Mouse (Mus musculus) limb, embryonic 13.5 days (tissue): ENCODE measurements around the gene Disp1. TPM values are rescaled to one million over a fixed set of nuclear protein-coding genes. Genes with fewer than 3 reads are reported as not detected.

Experiments
- ATAC-seq: fragments of 200-750 bp; cut with Nextera tagmentation; 2 replicates; pipeline ENCODE4 v1.8.0; 2017; ENCODE audit warnings: low read depth, moderate number of reproducible peaks, moderate TSS enrichment; ENCODE audit not compliant: low FRiP score
- H3K27ac ChIP-seq: fragments of 300-500 bp; sonication (generic); 2 replicates; pipeline ENCODE4 v1.5.1; 2015; ENCODE audit warnings: inconsistent platforms, mild to moderate bottlenecking, moderate library complexity
- H3K27me3 ChIP-seq: fragments of 300-500 bp; sonication (generic); 2 replicates; pipeline ENCODE4 v1.6.1; 2015; ENCODE audit warnings: mild to moderate bottlenecking, inconsistent platforms
- H3K36me3 ChIP-seq: fragments of 300-500 bp; sonication (generic); 2 replicates; pipeline ENCODE4 v1.6.1; 2015; ENCODE audit warnings: inconsistent platforms, mild to moderate bottlenecking, moderate library complexity
- H3K4me1 ChIP-seq: fragments of 300-500 bp; sonication (generic); 2 replicates; pipeline ENCODE4 v1.6.1; 2015; ENCODE audit warnings: inconsistent platforms
- H3K4me2 ChIP-seq: fragments of 300-500 bp; sonication (generic); replicated peaks from 2 replicates; pipeline ENCODE4 v1.6.1; 2015; ENCODE audit warnings: inconsistent platforms, mild to moderate bottlenecking, moderate library complexity
- H3K4me3 ChIP-seq: fragments of 300-500 bp; sonication (generic); 2 replicates; pipeline ENCODE4 v1.5.1; 2015; ENCODE audit warnings: moderate library complexity, mild to moderate bottlenecking, inconsistent platforms
- H3K9ac ChIP-seq: fragments of 300-500 bp; sonication (generic); 2 replicates; pipeline ENCODE4 v1.6.1; 2015; ENCODE audit warnings: mild to moderate bottlenecking, inconsistent platforms
- H3K9me3 ChIP-seq: fragments of 300-500 bp; sonication (generic); 2 replicates; pipeline ENCODE4 v1.6.1; 2016; ENCODE audit warnings: inconsistent platforms
- WGBS: fragments of 180-500 bp; shearing (Covaris S2); methylation state at CpG from one replicate; pipeline ENCODE4 v1.1.7; 2015; 5-methylcytosine and 5-hydroxymethylcytosine counted together
- polyA plus RNA-seq: library from polyadenylated mRNA; unstranded; fragments of >200 nt; fragmentation: Nextera tagmentation; extraction: Ambion mirVana; gene quantifications from 2 replicates; pipeline ENCODE4 v1.2.1, GENCODE M21; 2015

The Disp1 gene
- polyA plus RNA-seq, 1 experiment from 2014 or later: 34.0 TPM

GRCm38 (mm10) chr1:183179316-183179715 lies 42.0 kb downstream of the Disp1 start:
- Histone ChIP-seq H3K4me2 (no peak overlapping the region), H3K9ac (no peak overlapping the region), H3K9me3 (no peaks in the 10 kb centered on the region), H3K4me3 (no peak overlapping the region), H3K27ac (no peak overlapping the region), H3K4me1 (peaks cover 40% of the 10 kb centered on the region), H3K27me3 (no peaks in the 10 kb centered on the region), H3K36me3 (0 out of 2 replicates have a peak, but pooled peaks cover 3% of the 10 kb centered on the region)
- no peak for ATAC-seq
- WGBS: 90% methylated on average over 5 of the region's 5 CpGs

- no peak overlapping the region for H3K4me3 ChIP-seq
- 87% methylated on average over 8 of the region's 8 CpGs for WGBS
- H3K27ac ChIP-seq: no peak overlapping the region
- H3K4me1 ChIP-seq: peaks cover 19% of the 10 kb centered on the region
- no peaks in the 10 kb centered on the region for H3K36me3 ChIP-seq
- no peak overlapping the region for H3K4me2 ChIP-seq
- no peak for ATAC-seq
- H3K9ac ChIP-seq: no peak overlapping the region
- no peaks in the 10 kb centered on the region for H3K9me3 ChIP-seq
- no peaks in the 10 kb centered on the region for H3K27me3 ChIP-seq
These were observed 46.1 kb downstream of the Disp1 start for GRCm38 (mm10) chr1:183175236-183175635.

GRCm38 (mm10) chr1:183171095-183171494 lies 50.2 kb downstream of the Disp1 start:
- Histone ChIP-seq H3K4me1 (peaks cover 34% of the 10 kb centered on the region), H3K4me3 (no peak overlapping the region), H3K27me3 (no peaks in the 10 kb centered on the region), H3K4me2 (no peak overlapping the region), H3K9ac (no peak overlapping the region), H3K9me3 (no peaks in the 10 kb centered on the region), H3K27ac (no peak overlapping the region), H3K36me3 (peaks cover 4% of the 10 kb centered on the region)
- ATAC-seq: no peak
- 72% methylated on average over 5 of the region's 5 CpGs for WGBS

GRCm38 (mm10) chr1:183168465-183168864 lies 52.9 kb downstream of the Disp1 start:
- no peak overlapping the region for H3K4me3 ChIP-seq
- peak overlapping the region; percentile 74 for H3K27ac ChIP-seq
- ATAC-seq: peak; percentile 55; the same call in 1 of the 2 replicates
- peaks cover 12% of the 10 kb centered on the region for H3K36me3 ChIP-seq
- 17% methylated on average over 6 of the region's 6 CpGs for WGBS
- H3K9ac ChIP-seq: no peak overlapping the region
- no peaks in the 10 kb centered on the region for H3K27me3 ChIP-seq
- no peak overlapping the region for H3K4me2 ChIP-seq
- peaks cover 54% of the 10 kb centered on the region for H3K4me1 ChIP-seq
- H3K9me3 ChIP-seq: no peaks in the 10 kb centered on the region

DNA sequence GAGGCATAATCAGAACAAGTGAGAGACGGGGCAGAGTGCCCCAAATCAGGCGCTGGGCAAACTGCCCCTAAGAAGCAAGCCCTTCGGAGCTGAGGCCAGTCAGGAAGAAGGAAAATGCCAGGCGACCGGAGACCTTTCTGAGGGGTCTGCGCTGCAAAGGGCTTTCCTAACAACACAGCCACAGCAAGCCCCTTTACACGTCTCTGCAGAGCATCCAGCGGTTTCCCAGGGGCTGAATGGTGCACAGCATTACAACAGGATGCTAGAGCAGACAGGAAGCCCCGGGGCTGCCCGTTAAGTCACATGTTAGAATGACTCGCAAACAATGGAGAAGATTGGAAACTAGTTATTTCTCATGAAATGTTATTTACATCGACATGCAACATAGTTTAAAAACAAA lies 53.5 kb downstream of the Disp1 start:
- WGBS: 37% methylated on average over 12 of the region's 12 CpGs
- Histone ChIP-seq H3K9ac (0 out of 2 replicates have a peak overlapping the region, but pooled peaks have one; percentile 48), H3K4me2 (no peak overlapping the region), H3K4me1 (peaks cover 60% of the 10 kb centered on the region), H3K4me3 (no peak overlapping the region), H3K27me3 (no peaks in the 10 kb centered on the region), H3K9me3 (no peaks in the 10 kb centered on the region), H3K27ac (peak overlapping the region; percentile 74), H3K36me3 (peaks cover 12% of the 10 kb centered on the region)
- ATAC-seq: no peak

DNA sequence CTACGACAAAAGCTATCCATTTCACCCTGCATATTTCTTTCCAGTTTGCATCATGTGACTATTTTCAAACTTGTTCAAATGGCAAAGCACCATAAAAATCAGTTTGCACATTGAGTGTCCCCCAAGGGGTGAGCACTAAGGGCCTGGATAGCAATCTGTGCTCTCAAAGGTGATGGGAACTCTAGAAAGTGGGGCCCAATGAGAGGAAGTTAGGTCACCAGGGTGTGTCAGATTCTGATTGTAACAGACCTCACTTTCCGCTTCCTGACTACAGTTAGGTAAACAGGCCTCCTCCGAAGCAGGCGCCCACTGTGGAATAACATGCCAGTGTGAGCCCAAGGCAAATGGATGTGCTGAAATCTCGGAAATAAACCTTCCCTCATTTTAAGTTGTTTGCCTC lies 54.6 kb downstream of the Disp1 start:
- no peaks in the 10 kb centered on the region for H3K9me3 ChIP-seq
- 82% methylated on average over 5 of the region's 5 CpGs for WGBS
- H3K27ac ChIP-seq: no peak overlapping the region
- H3K9ac ChIP-seq: no peak overlapping the region
- H3K4me3 ChIP-seq: no peak overlapping the region
- H3K27me3 ChIP-seq: no peaks in the 10 kb centered on the region
- H3K4me2 ChIP-seq: no peak overlapping the region
- ATAC-seq: no peak
- peaks cover 12% of the 10 kb centered on the region for H3K36me3 ChIP-seq
- peaks cover 62% of the 10 kb centered on the region for H3K4me1 ChIP-seq

GRCm38 (mm10) chr1:183164648-183165071 lies 56.7 kb downstream of the Disp1 start:
- H3K36me3 ChIP-seq: peaks cover 12% of the 10 kb centered on the region
- no peak overlapping the region for H3K4me3 ChIP-seq
- H3K4me2 ChIP-seq: peak overlapping the region; percentile 25; the same call in 1 of the 2 replicates
- no peak overlapping the region for H3K9ac ChIP-seq
- no peaks in the 10 kb centered on the region for H3K27me3 ChIP-seq
- H3K27ac ChIP-seq: peak overlapping the region; percentile 55
- H3K9me3 ChIP-seq: no peaks in the 10 kb centered on the region
- WGBS: 18% methylated on average over 8 of the region's 8 CpGs
- ATAC-seq: no peak
- H3K4me1 ChIP-seq: peaks cover 64% of the 10 kb centered on the region

DNA sequence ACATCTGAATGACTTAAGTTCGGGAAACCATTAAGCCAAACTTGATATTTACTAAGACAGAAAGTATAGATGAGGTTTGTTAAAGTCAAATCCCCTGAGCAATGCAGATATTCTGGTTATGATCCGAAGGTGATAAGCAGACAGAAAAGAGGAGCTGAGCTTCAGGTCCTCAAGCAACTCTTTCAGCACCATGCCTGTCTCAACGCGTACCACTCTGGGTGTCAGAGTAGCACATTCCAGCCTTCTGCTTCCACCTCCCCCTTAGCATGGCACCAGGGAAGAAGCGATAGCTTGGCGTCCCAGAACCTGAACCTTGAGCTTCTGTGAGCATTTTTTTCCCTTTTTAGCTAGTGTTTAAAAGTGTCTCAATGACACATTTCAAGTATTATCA lies 57.1 kb downstream of the Disp1 start:
- no peak for ATAC-seq
- H3K4me1 ChIP-seq: peaks cover 61% of the 10 kb centered on the region
- no peak overlapping the region for H3K9ac ChIP-seq
- peak overlapping the region; percentile 55 for H3K27ac ChIP-seq
- H3K27me3 ChIP-seq: no peaks in the 10 kb centered on the region
- no peak overlapping the region; the same call in 1 of the 2 replicates for H3K4me2 ChIP-seq
- peaks cover 12% of the 10 kb centered on the region for H3K36me3 ChIP-seq
- H3K9me3 ChIP-seq: no peaks in the 10 kb centered on the region
- 67% methylated on average over 6 of the region's 6 CpGs for WGBS
- H3K4me3 ChIP-seq: no peak overlapping the region

DNA sequence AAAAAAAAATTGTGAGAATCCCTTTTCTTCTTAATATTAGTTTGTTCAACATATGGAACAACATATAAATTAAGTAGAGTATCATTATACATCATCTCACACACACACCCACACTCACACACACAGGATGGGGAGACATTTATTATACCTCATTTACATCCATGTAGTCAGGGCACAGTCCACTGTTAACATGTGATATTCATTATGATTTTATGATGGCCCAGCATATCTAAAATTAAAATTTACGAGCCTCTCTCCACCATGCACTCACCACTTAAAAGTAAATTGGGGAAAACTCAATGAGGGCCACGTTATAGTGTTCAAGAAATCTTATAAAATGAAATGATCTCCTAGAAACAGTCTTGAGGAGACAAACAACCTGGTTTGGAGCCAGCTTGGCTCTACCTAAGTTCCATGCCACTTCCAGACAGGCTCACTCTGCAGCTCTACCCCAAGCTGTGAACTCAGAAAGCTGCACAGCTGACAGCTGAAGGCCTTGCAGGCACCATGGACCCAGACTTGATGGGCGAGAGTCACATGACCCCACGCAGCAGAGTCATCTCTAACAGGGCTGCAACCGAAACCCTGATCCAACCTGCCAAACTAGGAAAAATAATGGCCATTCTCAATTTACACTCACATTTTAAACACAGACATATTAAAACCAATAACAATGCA lies 57.7 kb downstream of the Disp1 start:
- Histone ChIP-seq H3K27me3 (no peaks in the 10 kb centered on the region), H3K36me3 (peaks cover 12% of the 10 kb centered on the region), H3K9me3 (no peaks in the 10 kb centered on the region), H3K4me2 (0 out of 2 replicates have a peak overlapping the region, but pooled peaks have one; percentile 3), H3K4me3 (no peak overlapping the region), H3K9ac (no peak overlapping the region), H3K27ac (peak overlapping the region; percentile 55), H3K4me1 (peaks cover 60% of the 10 kb centered on the region)
- 19% methylated on average over 5 of the region's 5 CpGs for WGBS
- peak; percentile 68 for ATAC-seq

GRCm38 (mm10) chr1:183161057-183161456 lies 60.3 kb downstream of the Disp1 start:
- H3K27me3 ChIP-seq: no peaks in the 10 kb centered on the region
- H3K4me2 ChIP-seq: no peak overlapping the region
- no peak overlapping the region for H3K4me3 ChIP-seq
- peaks cover 47% of the 10 kb centered on the region for H3K4me1 ChIP-seq
- 74% methylated on average over 11 of the region's 11 CpGs for WGBS
- peaks cover 22% of the 10 kb centered on the region for H3K36me3 ChIP-seq
- H3K9me3 ChIP-seq: peaks cover 6% of the 10 kb centered on the region
- no peak overlapping the region for H3K9ac ChIP-seq
- H3K27ac ChIP-seq: 0 out of 2 replicates have a peak overlapping the region, but pooled peaks have one; percentile 4
- ATAC-seq: no peak

- H3K4me2 ChIP-seq: no peak overlapping the region
- peaks cover 15% of the 10 kb centered on the region for H3K36me3 ChIP-seq
- no peaks in the 10 kb centered on the region for H3K27me3 ChIP-seq
- WGBS: 71% methylated on average over 6 of the region's 6 CpGs
- H3K4me3 ChIP-seq: no peak overlapping the region
- peaks cover 54% of the 10 kb centered on the region for H3K4me1 ChIP-seq
- no peak overlapping the region for H3K27ac ChIP-seq
- no peak overlapping the region for H3K9ac ChIP-seq
- ATAC-seq: no peak
- H3K9me3 ChIP-seq: peaks cover 6% of the 10 kb centered on the region
These were observed 61.1 kb downstream of the Disp1 start for GRCm38 (mm10) chr1:183160188-183160587.

DNA sequence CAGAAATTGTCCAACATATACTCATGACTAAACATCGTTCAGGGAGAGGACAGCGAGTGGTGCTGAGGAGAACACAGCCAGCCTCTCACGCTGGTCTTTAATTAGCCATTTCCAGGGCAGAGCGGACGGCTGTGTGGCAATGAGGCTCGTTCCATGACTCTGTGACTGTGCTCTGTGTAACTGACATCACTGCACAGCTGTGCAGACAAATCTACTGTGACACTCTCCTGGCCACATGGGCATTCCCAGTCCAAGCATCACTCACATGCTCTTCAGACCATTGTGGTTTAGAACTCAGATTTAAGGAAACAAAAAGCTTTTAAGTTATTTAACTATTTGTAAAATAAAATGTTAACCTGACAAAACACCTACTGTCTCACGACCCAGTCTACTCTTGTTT lies 62.1 kb downstream of the Disp1 start:
- peaks cover 6% of the 10 kb centered on the region for H3K9me3 ChIP-seq
- peak; percentile 49; the same call in 1 of the 2 replicates for ATAC-seq
- H3K4me2 ChIP-seq: no peak overlapping the region
- 30% methylated on average over 7 of the region's 7 CpGs for WGBS
- H3K9ac ChIP-seq: no peak overlapping the region
- no peaks in the 10 kb centered on the region for H3K27me3 ChIP-seq
- H3K27ac ChIP-seq: no peak overlapping the region
- no peak overlapping the region for H3K4me3 ChIP-seq
- H3K36me3 ChIP-seq: peaks cover 15% of the 10 kb centered on the region
- H3K4me1 ChIP-seq: peaks cover 54% of the 10 kb centered on the region

GRCm38 (mm10) chr1:183155600-183155999 lies 65.7 kb downstream of the Disp1 start:
- Histone ChIP-seq H3K4me3 (no peak overlapping the region), H3K9me3 (peaks cover 6% of the 10 kb centered on the region), H3K36me3 (peaks cover 15% of the 10 kb centered on the region), H3K4me1 (peaks cover 52% of the 10 kb centered on the region), H3K27ac (no peak overlapping the region), H3K4me2 (no peak overlapping the region), H3K27me3 (no peaks in the 10 kb centered on the region), H3K9ac (no peak overlapping the region)
- no peak for ATAC-seq
- 68% methylated on average over 5 of the region's 5 CpGs for WGBS
